Mouse (Mus musculus) neural tube, embryonic 12.5 days (tissue): Measurements from ENCODE around the gene Tceal8. TPM values are rescaled to one million over a fixed set of nuclear protein-coding genes. Genes with fewer than 3 reads are reported as not detected.
A peak's percentile ranks its signal among the peaks of the same experiment; 100 is the strongest.
"Not testable (repeated sequence)": the region's sequence is repeated elsewhere in the genome, so short reads cannot be mapped to it uniquely, and the experiment has no call there.

Experiments
- ATAC-seq: fragments of 200-750 bp; cut with Nextera tagmentation; 2 replicates; pipeline ENCODE4 v1.8.0; 2017; ENCODE audit warnings: low read depth, mild to moderate bottlenecking, moderate TSS enrichment, moderate library complexity; ENCODE audit not compliant: low FRiP score
- H3K27ac ChIP-seq: fragments of 300-500 bp; sonication (generic); 2 replicates; pipeline ENCODE4 v1.5.1; 2016
- H3K27me3 ChIP-seq: fragments of 300-500 bp; sonication (generic); replicated peaks from 2 replicates; pipeline ENCODE4 v1.6.1; 2016; ENCODE audit warnings: mild to moderate bottlenecking
- H3K36me3 ChIP-seq: fragments of 300-500 bp; sonication (generic); 2 replicates; pipeline ENCODE4 v1.6.1; 2016; ENCODE audit warnings: mild to moderate bottlenecking
- H3K4me1 ChIP-seq: fragments of 300-500 bp; sonication (generic); 2 replicates; pipeline ENCODE4 v1.6.1; 2016
- H3K4me2 ChIP-seq: fragments of 300-500 bp; sonication (generic); replicated peaks from 2 replicates; pipeline ENCODE4 v1.6.1; 2016; ENCODE audit warnings: mild to moderate bottlenecking
- H3K4me3 ChIP-seq: fragments of 300-500 bp; sonication (generic); 2 replicates; pipeline ENCODE4 v1.5.1; 2016
- H3K9ac ChIP-seq: fragments of 300-500 bp; sonication (generic); 2 replicates; pipeline ENCODE4 v1.6.1; 2016; ENCODE audit warnings: mild to moderate bottlenecking
- H3K9me3 ChIP-seq: fragments of 300-500 bp; sonication (generic); 2 replicates; pipeline ENCODE4 v1.6.1; 2016; ENCODE audit warnings: mild to moderate bottlenecking
- WGBS: fragments of 180-500 bp; shearing (Covaris S2); methylation state at CpG from one replicate; pipeline ENCODE4 v1.1.7; 2016; 5-methylcytosine and 5-hydroxymethylcytosine counted together
- polyA plus RNA-seq: library from polyadenylated mRNA; unstranded; fragments of >200 nt; fragmentation: Nextera tagmentation; extraction: Ambion mirVana; gene quantifications from 2 replicates; pipeline ENCODE4 v1.2.1, GENCODE M21; 2016

Gene Tceal8
- polyA plus RNA-seq, 1 experiment from 2014 or later = 175 TPM

GRCm38 (mm10) chrX:136172786-136173185 is 644 bp upstream of the Tceal8 start:
- Histone ChIP-seq H3K9ac (no peak overlapping the region), H3K36me3 (no peaks in the 10 kb centered on the region), H3K27me3 (no peaks in the 10 kb centered on the region), H3K4me1 (no peaks in the 10 kb centered on the region), H3K27ac (no peak overlapping the region), H3K4me2 (peak overlapping the region; percentile 51), H3K9me3 (no peaks in the 10 kb centered on the region), H3K4me3 (peak overlapping the region; percentile 30)
- WGBS = 17% methylated on average over 10 of the region's 10 CpGs
- no peak for ATAC-seq

- Histone ChIP-seq H3K9ac (peak overlapping the region; percentile 62), H3K9me3 (no peaks in the 10 kb centered on the region), H3K4me1 (no peaks in the 10 kb centered on the region), H3K27ac (peak overlapping the region; percentile 16; the same call in 1 of the 2 replicates), H3K27me3 (no peaks in the 10 kb centered on the region), H3K4me3 (peak overlapping the region; percentile 48), H3K4me2 (peak overlapping the region; percentile 53), H3K36me3 (no peaks in the 10 kb centered on the region)
- peak; percentile 83 for ATAC-seq
- WGBS = 17% methylated on average over 24 of the region's 24 CpGs
These were observed 689 bp downstream of the Tceal8 start for GRCm38 (mm10) chrX:136171189-136172117.

GRCm38 (mm10) chrX:136170625-136171024 is 1.5 kb downstream of the Tceal8 start:
- H3K27me3 ChIP-seq = no peaks in the 10 kb centered on the region
- no peaks in the 10 kb centered on the region for H3K9me3 ChIP-seq
- peak overlapping the region; percentile 48 for H3K4me3 ChIP-seq
- ATAC-seq = no peak
- no peak overlapping the region for H3K9ac ChIP-seq
- no peaks in the 10 kb centered on the region for H3K36me3 ChIP-seq
- H3K27ac ChIP-seq = no peak overlapping the region
- H3K4me2 ChIP-seq = peak overlapping the region; percentile 53
- no peaks in the 10 kb centered on the region for H3K4me1 ChIP-seq
- 65% methylated on average over 10 of the region's 10 CpGs for WGBS

GRCm38 (mm10) chrX:136144195-136144594 is 27.9 kb downstream of the Tceal8 start:
- Histone ChIP-seq H3K36me3 (no peaks in the 10 kb centered on the region), H3K4me2 (no peak overlapping the region), H3K4me3 (no peak overlapping the region), H3K4me1 (no peaks in the 10 kb centered on the region), H3K27me3 (no peaks in the 10 kb centered on the region), H3K9ac (no peak overlapping the region), H3K27ac (no peak overlapping the region), H3K9me3 (no peaks in the 10 kb centered on the region)
- ATAC-seq = no peak
- 75% methylated on average over 7 of the region's 7 CpGs for WGBS

GRCm38 (mm10) chrX:136143711-136144110 is 28.4 kb downstream of the Tceal8 start:
- H3K27me3 ChIP-seq = no peaks in the 10 kb centered on the region
- H3K4me3 ChIP-seq = no peak overlapping the region
- H3K4me2 ChIP-seq = no peak overlapping the region
- H3K9ac ChIP-seq = no peak overlapping the region
- no peak overlapping the region for H3K27ac ChIP-seq
- H3K9me3 ChIP-seq = no peaks in the 10 kb centered on the region
- no peaks in the 10 kb centered on the region for H3K4me1 ChIP-seq
- ATAC-seq = no peak
- no peaks in the 10 kb centered on the region for H3K36me3 ChIP-seq
- WGBS = 80% methylated on average over 2 of the region's 2 CpGs

- WGBS = 87% methylated on average over 5 of the region's 5 CpGs
- H3K4me2 ChIP-seq = no peak overlapping the region
- H3K27me3 ChIP-seq = no peaks in the 10 kb centered on the region
- H3K4me3 ChIP-seq = no peak overlapping the region
- H3K36me3 ChIP-seq = no peaks in the 10 kb centered on the region
- H3K9me3 ChIP-seq = no peaks in the 10 kb centered on the region
- no peak overlapping the region for H3K27ac ChIP-seq
- no peak overlapping the region for H3K9ac ChIP-seq
- H3K4me1 ChIP-seq = no peaks in the 10 kb centered on the region
- no peak for ATAC-seq
These were observed 30.8 kb downstream of the Tceal8 start for GRCm38 (mm10) chrX:136141385-136141784.

GRCm38 (mm10) chrX:136139640-136140004 is 32.5 kb downstream of the Tceal8 start:
- H3K4me1 ChIP-seq = not testable (repeated sequence)
- 23% methylated on average over 5 of the region's 5 CpGs for WGBS

GRCm38 (mm10) chrX:136138827-136139639 is 33.1 kb downstream of the Tceal8 start, which contains the start of gene Bex4:
Bex4 (plus strand) TSS chrX:136138996.
- H3K36me3 ChIP-seq, H3K4me1 ChIP-seq, H3K9me3 ChIP-seq, H3K27ac ChIP-seq, H3K27me3 ChIP-seq: not testable (repeated sequence)
- Histone ChIP-seq H3K4me2 (peak within 1 kb of the TSS; percentile 55), H3K9ac (0 out of 2 replicates have a peak within 1 kb of the TSS, but pooled peaks have one; percentile 13), H3K4me3 (peak within 1 kb of the TSS; percentile 41)
- ATAC-seq = peak; percentile 96
- 37% methylated on average over 11 of the region's 64 CpGs for WGBS

More at GRCm38 (mm10) chrX:136139640-136140004, 32.5 kb downstream of the Tceal8 start:
- ATAC-seq = 0 out of 2 replicates have a peak, but pooled peaks have one; percentile 12
- not testable (repeated sequence) for H3K36me3 ChIP-seq, H3K27ac ChIP-seq, H3K27me3 ChIP-seq, H3K9me3 ChIP-seq
- Histone ChIP-seq H3K9ac (0 out of 2 replicates have a peak overlapping the region, but pooled peaks have one; percentile 13), H3K4me3 (peak overlapping the region; percentile 41), H3K4me2 (peak overlapping the region; percentile 55)

GRCm38 (mm10) chrX:136135559-136135958 is 36.6 kb downstream of the Tceal8 start:
- ATAC-seq = no peak
- no peak overlapping the region for H3K4me2 ChIP-seq
- H3K27ac ChIP-seq = no peak overlapping the region
- H3K9ac ChIP-seq = no peak overlapping the region
- H3K27me3 ChIP-seq = no peaks in the 10 kb centered on the region
- no peaks in the 10 kb centered on the region for H3K9me3 ChIP-seq
- no peak overlapping the region for H3K4me3 ChIP-seq
- no peaks in the 10 kb centered on the region for H3K4me1 ChIP-seq
- WGBS = 85% methylated on average over 4 of the region's 4 CpGs
- H3K36me3 ChIP-seq = no peaks in the 10 kb centered on the region

- H3K27me3 ChIP-seq = no peaks in the 10 kb centered on the region
- no peak overlapping the region for H3K4me3 ChIP-seq
- H3K4me1 ChIP-seq = no peaks in the 10 kb centered on the region
- H3K4me2 ChIP-seq = no peak overlapping the region
- ATAC-seq = no peak
- H3K9ac ChIP-seq = no peak overlapping the region
- no peaks in the 10 kb centered on the region for H3K9me3 ChIP-seq
- 18% methylated on average over 5 of the region's 5 CpGs for WGBS
- no peaks in the 10 kb centered on the region for H3K36me3 ChIP-seq
- no peak overlapping the region for H3K27ac ChIP-seq
These were observed 44.4 kb downstream of the Tceal8 start for GRCm38 (mm10) chrX:136127744-136128064.

GRCm38 (mm10) chrX:136127038-136127743 is 45.0 kb downstream of the Tceal8 start:
- no peak overlapping the region for H3K27ac ChIP-seq
- H3K36me3 ChIP-seq = no peaks in the 10 kb centered on the region
- H3K27me3 ChIP-seq = no peaks in the 10 kb centered on the region
- ATAC-seq = no peak
- no peak overlapping the region for H3K9ac ChIP-seq
- 66% methylated on average over 8 of the region's 8 CpGs for whole genome bisulfite sequencing
- no peaks in the 10 kb centered on the region for H3K4me1 ChIP-seq
- H3K4me3 ChIP-seq = no peak overlapping the region
- no peak overlapping the region for H3K4me2 ChIP-seq
- H3K9me3 ChIP-seq = no peaks in the 10 kb centered on the region
